Mouse (Mus musculus): ENCODE results near the gene Shisal2b. TPM values are rescaled to one million over a fixed set of nuclear protein-coding genes. Genes with fewer than 3 reads are reported as not detected.

Shisal2b gene
- 5.7 TPM for polyA plus RNA-seq (2015; fragmentation: Illumina TruSeq; extraction: RNeasy Lipid Tissue Mini Kit (QIAGEN cat#74804); ENCODE audit: insufficient read depth, low read depth, low replicate concordance)

DNA sequence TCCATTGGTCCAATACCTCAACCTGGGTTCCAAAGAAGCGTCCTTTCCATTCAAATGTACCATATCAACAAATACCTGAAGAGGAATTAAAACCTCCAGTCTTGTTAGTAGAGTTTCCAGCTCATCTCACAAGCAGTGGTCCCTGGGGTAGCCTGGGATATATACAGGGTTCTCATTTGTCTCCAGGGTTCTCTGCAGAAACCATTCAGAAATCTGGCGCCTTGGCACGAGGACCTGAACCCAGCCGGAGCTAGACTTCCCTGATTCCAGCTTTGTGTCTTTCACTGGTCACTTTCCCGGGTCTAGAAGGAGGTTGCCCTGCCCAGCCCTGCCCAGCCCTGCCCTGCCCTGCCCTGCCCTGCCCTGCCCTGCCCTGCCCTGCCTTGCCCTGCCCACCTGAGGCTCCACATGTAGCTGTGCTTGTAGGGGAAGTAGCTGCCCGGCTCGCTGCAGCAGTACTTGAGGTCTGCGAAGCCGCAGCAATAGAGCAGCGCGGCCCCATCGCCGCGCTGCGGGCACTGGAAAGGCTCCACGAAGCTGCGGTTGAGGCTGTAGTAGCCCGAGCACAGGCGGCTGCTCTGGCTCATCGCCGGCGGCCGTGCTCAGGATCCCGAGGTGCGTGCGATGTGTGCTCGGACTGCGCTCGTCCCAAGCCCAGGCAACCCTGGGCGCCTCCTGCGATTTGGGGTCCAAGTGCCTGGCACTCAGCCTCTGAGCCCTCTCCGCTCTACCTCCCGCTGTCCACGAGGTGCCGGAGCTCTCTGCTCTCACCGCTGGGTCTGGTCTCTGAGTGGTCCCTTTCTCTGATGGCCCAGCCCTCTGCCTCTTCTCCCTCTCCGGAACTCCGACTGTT is at the start of gene Shisal2b:
Shisal2b (minus strand) TSS at position 767 of the 853 bp plus-strand sequence.

DNA sequence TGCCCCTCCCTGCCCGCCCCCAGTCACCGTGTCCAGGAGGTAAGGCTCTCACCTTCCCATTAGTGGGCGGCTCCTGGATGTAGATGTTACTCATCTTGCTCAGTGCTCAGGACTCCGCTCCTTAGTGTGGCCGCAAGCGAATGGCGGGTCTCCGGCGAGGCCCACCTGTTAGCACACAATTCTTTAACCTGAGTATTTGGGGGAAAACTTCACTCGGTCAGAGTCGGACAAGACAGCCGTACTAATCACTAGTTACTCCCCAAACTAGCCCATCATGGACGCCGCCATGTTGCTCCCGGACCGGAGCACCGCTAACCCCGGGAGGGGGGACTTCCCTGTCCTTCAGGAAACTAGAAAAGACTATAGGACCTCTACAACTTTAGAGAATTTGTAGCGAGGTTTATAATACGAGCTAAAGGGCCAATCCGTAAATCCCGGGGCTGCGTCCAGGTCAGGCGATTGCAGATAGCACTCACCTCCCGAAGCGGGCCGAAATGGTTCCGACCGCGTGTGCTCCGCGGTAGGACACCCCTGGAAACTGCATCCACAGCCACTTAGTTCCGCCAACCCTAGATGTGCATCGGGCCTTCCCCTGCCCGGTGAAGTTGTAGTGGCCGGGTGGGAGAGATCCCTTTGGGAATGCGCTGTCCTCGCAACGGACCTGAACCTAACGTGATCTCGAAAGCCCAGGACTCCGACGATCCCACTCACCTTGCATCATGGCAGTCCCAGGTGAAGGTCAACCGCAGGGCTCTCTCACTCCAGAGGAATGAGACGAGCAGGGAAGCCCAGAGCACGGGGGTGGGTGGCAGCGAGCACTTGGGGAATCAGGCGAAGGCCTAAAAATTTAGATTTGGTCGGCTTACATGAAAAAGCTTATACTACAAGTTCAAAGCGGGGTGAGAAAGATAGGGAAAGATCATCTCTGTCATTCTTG is 46.8 kb downstream of the Shisal2b start, which contains the start of gene Cwc27:
Cwc27 (minus strand) TSS at position 508 of the 937 bp plus-strand sequence.

Other genes with a start within 250 kb of the Shisal2b start
- gene Srek1ip1, start 71.4 kb downstream of the Shisal2b start, polyA plus RNA-seq (2015; fragmentation: Illumina TruSeq; extraction: RNeasy Lipid Tissue Mini Kit (QIAGEN cat#74804); ENCODE audit: insufficient read depth, low read depth, low replicate concordance), result 2.4 TPM
- gene Cwc27, start 46.8 kb downstream of the Shisal2b start, polyA plus RNA-seq (2015; fragmentation: Illumina TruSeq; extraction: RNeasy Lipid Tissue Mini Kit (QIAGEN cat#74804); ENCODE audit: insufficient read depth, low read depth, low replicate concordance), result 3.3 TPM
- gene Rgs7bp, start 191.0 kb upstream of the Shisal2b start, polyA plus RNA-seq (2015; fragmentation: Illumina TruSeq; extraction: RNeasy Lipid Tissue Mini Kit (QIAGEN cat#74804); ENCODE audit: insufficient read depth, low read depth, low replicate concordance), result 1.2 TPM
- gene 4933425L06Rik, start 218.2 kb upstream of the Shisal2b start, polyA plus RNA-seq (2015; fragmentation: Illumina TruSeq; extraction: RNeasy Lipid Tissue Mini Kit (QIAGEN cat#74804); ENCODE audit: insufficient read depth, low read depth, low replicate concordance), result not detected